Mouse (Mus musculus): Measurements from ENCODE around the gene Rplp0. TPM values are rescaled to one million over a fixed set of nuclear protein-coding genes. Genes with fewer than 3 reads are reported as not detected.

Rplp0 gene
- polyA plus RNA-seq, 2 experiments from 2014 or later = 4,123 to 4,128 TPM

- ATAC-seq = no peak
Measured at GRCm38 (mm10) chr5:115526456-115527202, 32.6 kb upstream of the Rplp0 start.

- ATAC-seq = no peak
Measured at GRCm38 (mm10) chr5:115528128-115528527, 31.1 kb upstream of the Rplp0 start.

GRCm38 (mm10) chr5:115529364-115529741 lies 29.9 kb upstream of the Rplp0 start:
- no peak for ATAC-seq

GRCm38 (mm10) chr5:115529742-115530446 lies 29.4 kb upstream of the Rplp0 start:
- no peak for ATAC-seq

- ATAC-seq = no peak
Measured at GRCm38 (mm10) chr5:115530447-115530809, 28.8 kb upstream of the Rplp0 start.

GRCm38 (mm10) chr5:115531671-115532270 lies 27.5 kb upstream of the Rplp0 start:
- ATAC-seq = no peak

GRCm38 (mm10) chr5:115534290-115534731 lies 25.0 kb upstream of the Rplp0 start:
- no peak for ATAC-seq

GRCm38 (mm10) chr5:115534856-115535255 lies 24.4 kb upstream of the Rplp0 start:
- peak; percentile 65 for ATAC-seq

GRCm38 (mm10) chr5:115535635-115536034 lies 23.6 kb upstream of the Rplp0 start:
- no peak for ATAC-seq

GRCm38 (mm10) chr5:115538017-115538692 lies 21.1 kb upstream of the Rplp0 start:
- no peak for ATAC-seq

- ATAC-seq = peak; percentile 73
Measured at GRCm38 (mm10) chr5:115538693-115539043, 20.6 kb upstream of the Rplp0 start.

- peak; percentile 65 for ATAC-seq
Measured at GRCm38 (mm10) chr5:115542635-115543384, 16.5 kb upstream of the Rplp0 start.

GRCm38 (mm10) chr5:115543509-115544253 lies 15.6 kb upstream of the Rplp0 start:
- no peak for ATAC-seq

- ATAC-seq = no peak
Measured at GRCm38 (mm10) chr5:115544655-115545185, 14.5 kb upstream of the Rplp0 start.

GRCm38 (mm10) chr5:115545636-115546035 lies 13.6 kb upstream of the Rplp0 start:
- no peak for ATAC-seq

- no peak for ATAC-seq
Measured at GRCm38 (mm10) chr5:115546536-115546935, 12.7 kb upstream of the Rplp0 start.

GRCm38 (mm10) chr5:115547014-115547413 lies 12.3 kb upstream of the Rplp0 start:
- no peak for ATAC-seq

- ATAC-seq = no peak
Measured at GRCm38 (mm10) chr5:115547421-115547820, 11.8 kb upstream of the Rplp0 start.

- no peak for ATAC-seq
Measured at GRCm38 (mm10) chr5:115548501-115549285, 10.6 kb upstream of the Rplp0 start.

GRCm38 (mm10) chr5:115550482-115551005 lies 8.7 kb upstream of the Rplp0 start:
- ATAC-seq = no peak
